Mouse (Mus musculus) testis, postnatal 10 days (tissue): ENCODE data around the gene Mbtps2.
A peak's percentile ranks its signal among the peaks of the same experiment; 100 is the strongest.

Experiments used
- DNase-seq: peaks from one replicate; pipeline ENCODE4 v3.0.0; 2021; ENCODE audit warnings: low spot score

Gene Mbtps2

GRCm38 (mm10) chrX:157598186-157598996 lies at the start of gene Mbtps2:
Mbtps2 (minus strand) TSS chrX:157598715.
- peak; percentile 67 for DNase-seq

GRCm38 (mm10) chrX:157646399-157646798 lies 47.9 kb upstream of the Mbtps2 start:
- no peak for DNase-seq

GRCm38 (mm10) chrX:157644700-157645099 lies 46.2 kb upstream of the Mbtps2 start:
- no peak for DNase-seq

GRCm38 (mm10) chrX:157644300-157644699 lies 45.8 kb upstream of the Mbtps2 start:
- DNase-seq = peak; percentile 56

GRCm38 (mm10) chrX:157642856-157643255 lies 44.3 kb upstream of the Mbtps2 start:
- no peak for DNase-seq

GRCm38 (mm10) chrX:157637253-157637652 lies 38.7 kb upstream of the Mbtps2 start:
- no peak for DNase-seq

GRCm38 (mm10) chrX:157633676-157634414 lies 35.3 kb upstream of the Mbtps2 start:
- no peak for DNase-seq

GRCm38 (mm10) chrX:157630341-157630740 lies 31.8 kb upstream of the Mbtps2 start:
- no peak for DNase-seq

GRCm38 (mm10) chrX:157612894-157613293 lies 14.4 kb upstream of the Mbtps2 start:
- no peak for DNase-seq

GRCm38 (mm10) chrX:157601450-157601849 lies 2.9 kb upstream of the Mbtps2 start:
- DNase-seq = no peak

- no peak for DNase-seq
These were observed 830 bp downstream of the Mbtps2 start for GRCm38 (mm10) chrX:157597585-157598185.

- no peak for DNase-seq
These were observed 1.7 kb downstream of the Mbtps2 start for GRCm38 (mm10) chrX:157596802-157597201.

GRCm38 (mm10) chrX:157595927-157596326 lies 2.6 kb downstream of the Mbtps2 start:
- no peak for DNase-seq

- DNase-seq = no peak
These were observed 3.9 kb downstream of the Mbtps2 start for GRCm38 (mm10) chrX:157594606-157595005.

- DNase-seq = no peak
These were observed 11.5 kb downstream of the Mbtps2 start for GRCm38 (mm10) chrX:157587001-157587400.

GRCm38 (mm10) chrX:157586397-157586796 lies 12.1 kb downstream of the Mbtps2 start:
- DNase-seq = no peak

- DNase-seq = no peak
These were observed 19.4 kb downstream of the Mbtps2 start for GRCm38 (mm10) chrX:157579108-157579614.

GRCm38 (mm10) chrX:157574683-157575082 lies 23.8 kb downstream of the Mbtps2 start:
- no peak for DNase-seq

- DNase-seq = peak; percentile 58
These were observed 29.7 kb downstream of the Mbtps2 start, which contains the start of gene Yy2 for GRCm38 (mm10) chrX:157568840-157569239. Yy2 (minus strand) TSS chrX:157568985.

GRCm38 (mm10) chrX:157563794-157564193 lies 34.7 kb downstream of the Mbtps2 start:
- no peak for DNase-seq

- DNase-seq = no peak
These were observed 51.4 kb downstream of the Mbtps2 start for GRCm38 (mm10) chrX:157547082-157547481.

GRCm38 (mm10) chrX:157506400-157506799 lies 92.1 kb downstream of the Mbtps2 start:
- DNase-seq = no peak
